Mouse (Mus musculus) spleen, postnatal 14 days (tissue): ENCODE measurements around the gene Zfp346.

Source experiments
- DNase-seq, 2 experiments: peaks; one replicate each; pipeline ENCODE4 v3.0.0; 2021 to 2022; ENCODE audit warnings: low spot score in 2 of 2

Gene Zfp346

DNA sequence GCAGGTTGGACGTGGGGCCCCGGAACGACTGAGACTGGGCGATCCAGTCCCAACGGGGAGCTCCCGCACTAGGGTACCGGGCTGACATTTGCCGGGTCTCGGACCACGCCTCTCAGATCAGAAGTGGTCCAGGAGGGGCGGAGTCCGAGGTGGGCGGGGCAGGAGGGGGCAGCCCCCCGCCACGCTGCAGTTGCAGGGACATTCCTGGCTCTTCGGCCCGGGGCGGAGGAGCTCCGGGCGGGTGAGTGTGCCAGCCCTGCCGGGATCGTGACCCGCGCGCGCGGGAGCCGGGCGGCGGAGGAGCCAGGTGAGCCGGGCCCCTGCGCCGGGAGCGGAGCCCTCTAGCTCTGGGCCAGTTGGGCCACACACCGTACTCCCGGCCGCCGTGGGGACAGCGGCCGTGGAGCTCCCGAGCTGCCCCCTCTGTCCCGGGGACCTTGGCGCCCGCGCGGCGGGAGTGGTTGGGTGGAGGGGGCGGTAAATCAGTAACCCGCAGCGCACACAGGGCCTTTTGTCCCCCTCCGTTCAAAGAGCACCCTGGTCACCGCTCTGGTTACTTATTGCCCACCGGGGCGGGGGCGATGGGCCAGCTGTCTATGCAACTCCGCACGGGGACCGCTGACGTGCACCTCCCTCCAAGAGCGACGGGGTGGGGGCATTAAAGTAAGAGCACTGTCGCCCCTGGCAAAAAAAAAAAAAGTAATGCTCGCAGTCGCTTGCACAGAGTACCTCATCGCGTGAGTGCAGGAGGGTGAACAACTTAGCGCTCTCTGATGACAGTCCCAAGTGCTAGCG is 47.7 kb downstream of the Zfp346 start, which contains the start of gene Fgfr4:
TSS of gene Fgfr4 (plus strand) at position 20 of the 795 bp plus-strand sequence.
- no peak for DNase-seq

DNA sequence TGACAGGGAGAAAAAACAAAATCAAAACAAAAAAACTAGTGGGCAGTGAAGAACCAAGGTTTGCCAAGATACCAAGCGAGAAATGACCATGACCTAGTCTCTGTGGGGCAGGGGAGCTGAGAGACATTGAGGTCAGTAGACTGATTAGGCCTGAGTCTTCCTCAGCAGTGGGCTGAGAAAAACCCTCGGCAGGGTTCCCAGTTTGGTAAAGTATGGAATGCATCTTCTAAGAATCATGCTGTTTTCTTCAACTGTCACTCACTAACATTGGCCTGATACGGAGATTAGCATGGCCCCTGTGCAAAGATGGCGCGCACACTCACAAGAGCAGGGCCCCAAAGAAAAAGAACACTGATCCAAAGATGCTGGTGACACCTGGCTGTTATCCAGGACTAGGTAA is 48.8 kb downstream of the Zfp346 start:
- no peak for DNase-seq

DNA sequence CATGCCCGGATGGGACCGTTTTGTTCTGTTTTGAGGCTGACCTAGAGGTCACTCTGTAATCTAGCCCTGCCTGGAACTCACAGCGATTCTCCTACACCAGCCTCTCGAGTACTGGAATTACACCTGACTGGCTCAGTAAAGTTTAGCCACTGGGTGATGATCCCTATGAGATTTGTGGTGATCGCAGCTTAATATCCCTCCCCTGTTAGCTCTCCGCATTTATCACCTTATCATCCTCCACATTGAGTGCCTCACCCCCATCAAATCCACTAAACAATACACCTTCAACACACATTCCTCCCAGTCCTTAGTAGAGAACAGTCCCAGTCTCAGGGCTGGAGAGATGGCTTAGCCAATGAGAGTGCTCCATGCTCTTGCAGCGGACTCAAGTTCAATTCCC is 57.3 kb downstream of the Zfp346 start:
- DNase-seq: no peak

DNA sequence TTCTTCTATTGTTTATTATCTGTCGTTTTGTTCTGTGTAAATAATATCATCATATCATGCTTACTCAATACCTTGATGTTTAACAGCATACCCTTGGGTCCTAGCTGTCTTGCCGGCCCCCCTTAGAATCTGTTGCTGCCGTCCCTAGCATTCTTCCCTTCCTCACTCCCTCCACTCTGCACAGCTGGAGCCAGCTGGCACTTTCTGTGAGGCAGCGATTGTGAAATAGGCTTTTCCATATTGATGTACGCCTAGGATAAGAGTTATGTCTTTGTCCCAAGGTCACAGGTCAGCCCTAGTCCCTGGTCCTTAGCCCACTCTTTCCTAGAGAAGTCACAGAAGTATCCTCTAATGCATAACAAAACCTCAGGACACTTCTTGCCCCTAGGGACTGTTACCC is 58.4 kb downstream of the Zfp346 start:
- DNase-seq: no peak

DNA sequence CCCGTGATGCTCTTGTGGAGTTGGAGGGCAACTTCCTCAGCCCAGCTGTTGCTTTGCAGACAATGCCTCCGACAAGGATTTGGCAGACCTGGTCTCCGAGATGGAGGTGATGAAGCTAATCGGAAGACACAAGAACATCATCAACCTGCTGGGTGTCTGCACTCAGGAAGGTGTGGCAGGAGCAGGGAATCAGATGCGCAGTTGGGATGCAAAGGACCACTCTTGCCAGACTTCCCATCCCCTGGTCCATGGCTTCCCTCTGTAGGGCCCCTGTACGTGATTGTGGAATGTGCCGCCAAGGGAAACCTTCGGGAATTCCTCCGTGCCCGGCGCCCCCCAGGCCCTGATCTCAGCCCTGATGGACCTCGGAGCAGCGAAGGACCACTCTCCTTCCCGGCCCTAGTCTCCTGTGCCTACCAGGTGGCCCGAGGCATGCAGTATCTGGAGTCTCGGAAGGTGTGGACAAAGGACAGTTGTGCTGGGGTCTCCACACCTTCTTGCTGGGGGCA is 60.8 kb downstream of the Zfp346 start:
- DNase-seq: no peak

DNA sequence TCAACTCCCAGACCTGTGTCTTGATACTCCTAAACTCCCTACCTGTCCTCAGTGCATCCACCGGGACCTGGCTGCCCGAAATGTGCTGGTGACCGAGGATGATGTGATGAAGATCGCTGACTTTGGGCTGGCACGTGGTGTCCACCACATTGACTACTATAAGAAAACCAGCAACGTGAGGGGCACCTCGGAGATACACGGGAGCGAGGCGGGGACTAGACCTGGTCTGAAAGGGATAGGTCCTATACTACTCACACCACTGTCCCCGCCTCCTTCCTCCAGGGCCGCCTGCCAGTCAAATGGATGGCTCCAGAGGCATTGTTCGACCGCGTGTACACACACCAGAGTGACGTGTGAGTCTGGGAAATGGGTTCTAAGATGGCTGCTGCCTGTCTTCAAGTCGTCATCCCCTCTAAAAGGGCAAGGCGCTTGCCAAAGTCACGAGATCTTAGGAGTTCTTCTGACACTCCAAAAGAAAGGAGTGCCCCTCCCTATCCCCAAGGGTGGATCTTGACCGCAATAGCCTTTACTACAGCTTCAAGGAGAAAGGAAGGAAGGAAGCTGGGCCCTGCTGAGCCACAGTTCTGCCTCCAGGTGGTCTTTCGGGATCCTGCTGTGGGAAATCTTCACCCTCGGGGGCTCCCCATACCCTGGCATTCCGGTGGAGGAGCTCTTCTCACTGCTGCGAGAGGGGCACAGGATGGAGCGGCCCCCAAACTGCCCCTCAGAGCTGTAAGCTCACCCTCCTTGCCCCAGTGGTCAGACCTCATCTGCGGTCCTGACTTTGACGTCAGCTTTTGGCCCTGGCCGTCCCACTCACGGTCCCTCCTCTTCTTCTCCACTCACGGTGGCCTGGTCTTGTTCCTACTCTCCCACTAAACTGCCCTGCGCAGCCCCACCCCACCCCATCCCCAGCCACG is 62.0 kb downstream of the Zfp346 start:
- no peak for DNase-seq

DNA sequence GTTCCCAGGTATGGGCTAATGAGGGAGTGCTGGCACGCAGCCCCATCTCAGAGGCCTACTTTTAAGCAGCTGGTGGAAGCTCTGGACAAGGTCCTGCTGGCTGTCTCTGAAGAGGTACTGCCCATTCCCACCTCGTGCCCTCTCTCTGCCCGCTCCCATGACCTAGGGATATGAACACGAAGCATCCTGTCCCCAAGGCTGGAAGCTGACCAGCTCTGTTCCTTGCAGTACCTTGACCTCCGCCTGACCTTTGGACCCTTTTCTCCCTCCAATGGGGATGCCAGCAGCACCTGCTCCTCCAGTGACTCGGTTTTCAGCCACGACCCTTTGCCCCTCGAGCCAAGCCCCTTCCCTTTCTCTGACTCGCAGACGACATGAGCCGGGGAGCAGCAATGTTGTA is 62.7 kb downstream of the Zfp346 start:
- no peak for DNase-seq

DNA sequence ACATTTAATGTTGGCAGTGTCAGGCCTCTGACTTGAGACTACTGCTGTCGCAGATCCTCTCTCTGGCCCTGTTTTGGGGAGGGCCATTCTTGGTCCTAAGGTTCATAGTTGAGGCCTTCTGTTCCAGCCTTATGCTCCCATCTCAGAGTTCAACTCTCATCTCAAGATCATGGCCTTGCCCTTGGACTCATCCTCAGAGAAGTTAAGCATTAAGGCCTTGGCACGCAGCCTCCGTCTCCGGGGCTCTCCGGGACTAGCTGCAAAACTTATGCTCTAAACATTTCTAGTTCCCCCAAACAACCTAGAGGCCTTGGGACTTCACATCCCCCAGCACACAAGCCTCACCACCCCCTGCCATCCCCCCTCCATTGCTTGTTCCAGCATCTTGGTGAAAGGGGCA is 63.1 kb downstream of the Zfp346 start:
- no peak for DNase-seq

DNA sequence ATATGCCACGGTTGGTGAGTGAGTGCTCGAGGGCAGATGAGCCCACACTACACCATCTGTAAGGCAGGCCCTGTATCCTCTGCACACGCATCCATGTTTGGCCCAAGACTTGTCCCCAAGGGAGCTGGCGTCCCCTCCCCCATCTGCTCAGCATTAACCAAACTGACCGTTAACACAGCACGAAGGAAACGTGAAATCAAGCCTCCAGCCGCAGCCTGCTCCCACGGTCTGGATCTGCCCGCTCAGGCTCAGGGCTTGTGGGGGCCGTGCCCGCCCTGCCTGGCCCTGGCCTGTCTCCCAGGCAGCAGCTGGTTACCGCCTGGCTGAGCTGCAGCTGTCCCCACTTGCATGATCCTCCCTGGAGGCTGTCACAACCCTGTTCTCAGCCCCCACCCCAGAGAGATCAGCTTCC is 63.9 kb downstream of the Zfp346 start:
- no peak for DNase-seq

DNA sequence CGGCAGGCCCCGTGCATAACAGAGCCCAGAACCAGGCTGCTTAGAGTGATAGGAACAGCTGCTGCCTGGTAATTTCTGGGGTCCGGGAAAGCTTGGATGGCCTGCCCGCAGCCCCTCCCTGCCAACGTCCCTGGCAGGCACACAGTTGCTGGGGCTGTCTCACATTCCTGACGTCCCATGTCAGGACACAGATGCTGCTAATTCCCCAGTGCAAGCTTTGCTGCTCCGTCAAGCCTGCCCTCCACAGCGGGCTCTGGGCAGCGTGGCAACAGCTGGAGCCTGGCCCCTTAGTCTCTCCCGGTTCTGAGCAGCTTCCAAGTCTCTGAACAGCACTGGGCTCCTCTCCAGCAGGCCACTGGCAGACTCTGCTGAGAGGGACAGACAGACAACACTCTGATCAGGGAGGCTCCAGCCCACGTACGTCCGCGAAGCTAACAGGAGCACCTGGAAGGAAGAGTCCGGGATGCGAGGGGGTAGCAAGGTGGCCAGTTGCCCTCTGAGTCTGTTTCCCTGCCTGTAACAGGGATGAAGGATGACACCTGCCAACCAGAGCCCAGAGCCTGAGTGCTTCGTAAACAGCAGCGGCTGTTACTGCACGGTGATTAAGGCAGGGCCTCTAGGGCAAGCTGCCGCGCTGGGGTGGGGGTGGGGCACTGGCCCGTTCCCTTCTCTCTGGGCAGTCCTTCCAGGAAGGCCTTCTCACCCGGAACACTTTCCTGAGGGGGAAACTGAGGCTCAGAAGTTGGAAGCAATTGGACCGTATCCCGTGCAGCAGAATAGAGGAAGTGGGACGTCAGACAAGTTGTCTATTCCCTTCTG is 66.6 kb downstream of the Zfp346 start:
- DNase-seq: no peak

DNA sequence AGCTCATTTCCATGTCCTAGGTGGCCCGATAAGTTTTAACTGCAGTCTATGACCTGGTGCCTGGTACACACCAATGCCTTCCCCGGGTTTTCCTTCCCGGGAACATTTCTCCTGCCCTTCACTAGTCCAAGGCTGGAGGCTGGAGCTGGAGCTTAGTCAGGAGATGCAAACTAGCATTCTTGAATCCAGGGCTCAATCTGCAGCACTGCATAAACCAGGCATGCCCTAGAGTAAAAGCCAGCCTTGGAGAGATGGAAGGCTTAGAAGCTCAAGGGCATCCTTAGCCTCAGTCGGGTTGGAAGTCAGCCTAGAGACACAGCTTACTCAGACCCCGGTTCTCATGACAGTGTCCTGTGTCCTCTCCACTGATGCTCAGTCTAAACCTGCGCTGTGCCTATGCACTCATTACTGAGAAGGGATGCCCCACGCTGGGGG is 67.2 kb downstream of the Zfp346 start:
- DNase-seq: no peak

DNA sequence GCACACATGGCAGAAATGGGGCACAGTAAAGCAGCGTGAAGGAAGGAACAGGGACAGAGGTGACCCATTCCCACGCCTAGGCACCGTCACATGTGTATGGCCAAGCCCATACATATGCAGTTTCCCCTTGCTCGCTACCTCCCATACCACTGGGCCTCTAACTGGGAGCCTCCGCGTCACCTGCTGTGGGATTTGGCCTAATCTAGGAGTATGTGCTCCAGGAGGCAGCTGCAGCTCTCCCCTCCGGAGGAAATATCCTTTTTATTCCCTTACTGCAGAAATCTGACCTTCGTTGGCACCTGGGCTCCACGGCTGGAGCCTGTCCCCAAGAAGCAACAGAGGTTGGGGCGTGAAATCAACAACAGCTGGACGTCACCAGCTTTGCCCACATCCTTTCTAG is 69.2 kb downstream of the Zfp346 start:
- DNase-seq: no peak

DNA sequence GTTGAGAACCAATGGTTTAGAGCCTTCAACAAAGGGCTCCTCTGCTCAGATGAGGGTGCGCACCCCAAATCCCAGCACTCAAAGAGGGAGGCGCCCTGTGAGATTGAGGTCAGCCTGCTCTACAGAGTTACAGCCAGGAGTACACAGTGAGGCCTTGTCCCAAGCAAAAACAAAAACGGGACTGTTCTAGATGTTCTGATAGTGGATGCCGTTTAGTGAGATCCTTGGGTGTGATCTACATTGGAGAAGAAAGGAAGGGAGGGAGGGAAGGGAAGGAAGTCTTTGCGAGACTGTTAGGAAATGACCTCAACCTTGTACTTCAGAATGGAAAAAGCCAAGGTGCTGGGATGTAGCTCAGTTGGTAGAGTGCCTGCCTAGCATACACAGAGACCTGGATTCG is 71.2 kb downstream of the Zfp346 start:
- DNase-seq: no peak

DNA sequence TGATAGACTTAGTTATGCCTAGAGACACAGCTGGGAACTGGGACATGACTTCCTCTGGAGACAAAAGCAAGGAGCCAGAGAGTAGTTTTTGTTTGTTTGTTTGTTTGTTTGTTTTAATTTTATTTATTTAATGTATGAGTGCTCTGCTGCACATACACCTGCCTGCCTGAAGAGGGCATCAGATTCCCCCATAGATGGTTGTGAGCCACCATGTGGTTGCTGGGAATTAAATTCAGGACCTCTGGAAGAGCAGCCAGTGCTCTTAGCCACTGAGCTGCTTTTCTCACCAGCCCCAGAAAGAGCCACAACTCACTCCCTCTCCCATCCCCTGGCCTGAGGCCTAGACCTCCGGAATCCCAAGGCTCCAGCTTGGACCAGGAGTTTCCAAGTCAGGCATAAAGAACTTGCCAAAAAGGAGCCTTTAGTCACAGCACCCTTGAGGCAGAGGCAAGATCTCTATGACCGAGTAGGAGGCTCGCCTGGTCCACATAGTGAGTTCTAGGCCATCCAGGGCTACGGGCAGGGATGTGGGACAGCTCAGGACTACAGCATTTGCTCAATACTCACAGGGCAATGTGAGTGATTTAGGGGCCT is 72.9 kb downstream of the Zfp346 start:
- no peak for DNase-seq

DNA sequence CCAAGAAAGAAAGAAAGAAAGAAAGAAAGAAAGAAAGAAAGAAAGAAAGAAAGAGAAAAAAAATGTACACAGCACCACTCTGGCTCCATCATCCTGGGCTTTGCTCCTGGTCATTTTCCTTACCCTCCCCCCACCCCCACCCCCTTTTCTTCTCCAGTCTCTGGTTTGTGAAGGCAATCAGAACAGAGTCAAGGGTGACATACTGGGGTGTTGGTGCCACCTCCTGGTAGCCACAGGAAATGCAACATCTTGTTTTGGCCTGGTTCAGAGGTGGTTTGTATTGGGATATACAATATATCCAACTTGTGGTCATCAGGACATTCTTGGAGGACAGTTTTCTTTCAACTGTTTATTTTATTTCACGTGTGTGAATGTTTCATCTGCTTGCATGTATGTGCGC is 73.4 kb downstream of the Zfp346 start:
- peak; percentile 32 to 63 for DNase-seq

DNA sequence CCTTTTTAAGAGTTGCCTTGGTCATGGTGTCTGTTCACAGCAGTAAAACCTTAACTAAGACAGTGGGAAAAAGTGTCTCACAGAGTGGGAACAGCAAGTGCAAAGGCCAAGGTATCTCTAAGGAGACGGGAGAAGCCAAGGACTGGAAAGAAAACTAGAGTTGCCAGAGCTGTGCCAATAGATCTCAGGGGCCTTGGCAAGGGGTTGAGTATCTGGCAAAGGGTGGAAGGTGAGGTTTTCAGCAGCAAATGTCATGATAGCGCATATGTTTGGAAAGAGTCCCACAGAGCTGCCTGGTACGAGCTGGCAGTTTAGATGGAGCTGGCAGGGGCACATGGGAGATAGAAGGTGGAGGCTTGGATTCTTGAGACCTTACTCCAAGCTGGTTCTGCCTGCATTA is 74.5 kb downstream of the Zfp346 start:
- DNase-seq: no peak

DNA sequence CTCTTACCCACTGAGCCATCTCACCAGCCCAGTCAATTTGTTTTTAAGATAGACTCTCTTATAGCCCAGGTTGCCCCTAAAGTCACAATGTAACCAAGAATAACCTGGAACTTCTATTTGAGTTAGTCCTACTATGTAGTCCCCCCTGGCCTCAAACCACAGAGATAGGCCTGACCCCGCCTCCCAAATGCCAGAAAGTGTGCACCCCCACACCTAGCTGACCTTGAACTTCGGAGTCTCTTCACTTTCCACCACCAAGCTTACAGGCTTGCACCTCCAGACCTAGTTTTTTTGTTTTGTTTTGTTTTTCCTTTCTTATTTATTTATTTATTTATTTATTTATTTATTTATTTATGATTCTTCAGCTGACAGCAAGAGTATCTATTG is 76.7 kb downstream of the Zfp346 start:
- DNase-seq: no peak

DNA sequence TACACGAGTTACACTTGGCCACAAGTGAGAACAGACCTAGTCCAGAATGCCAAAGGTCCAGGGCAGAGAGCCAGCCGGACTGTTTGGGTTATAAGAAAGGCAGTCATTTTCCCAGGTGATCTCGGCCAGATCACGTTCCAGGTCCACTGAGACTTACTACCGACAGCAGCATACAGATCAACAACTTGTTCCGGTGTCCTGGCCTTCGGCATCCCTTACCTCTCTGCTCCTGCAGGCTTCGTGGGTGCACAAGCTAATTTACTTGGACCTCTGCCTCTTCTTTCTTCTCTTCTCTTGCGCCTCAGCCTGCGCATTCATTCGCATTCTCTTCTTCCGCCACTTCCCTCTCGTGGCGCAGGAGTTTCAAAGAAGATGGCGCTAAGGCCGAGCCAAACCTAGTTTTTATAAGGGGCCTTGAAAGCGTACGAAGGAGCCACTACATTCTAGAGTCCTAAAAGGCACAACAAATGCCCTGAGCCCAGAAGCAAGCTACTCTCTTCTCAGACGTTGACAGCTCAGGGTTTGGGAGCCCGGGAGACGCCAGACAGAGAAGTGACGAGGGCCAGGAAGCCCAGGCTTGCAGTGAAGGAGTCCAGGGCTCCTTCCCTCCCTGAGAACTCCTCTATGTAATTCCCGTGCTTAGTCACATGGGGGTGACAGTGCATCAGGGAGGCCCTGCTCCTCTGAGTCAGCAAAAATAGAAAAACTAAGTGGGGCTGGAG is 77.2 kb downstream of the Zfp346 start:
- DNase-seq: peak; percentile 29 to 31

DNA sequence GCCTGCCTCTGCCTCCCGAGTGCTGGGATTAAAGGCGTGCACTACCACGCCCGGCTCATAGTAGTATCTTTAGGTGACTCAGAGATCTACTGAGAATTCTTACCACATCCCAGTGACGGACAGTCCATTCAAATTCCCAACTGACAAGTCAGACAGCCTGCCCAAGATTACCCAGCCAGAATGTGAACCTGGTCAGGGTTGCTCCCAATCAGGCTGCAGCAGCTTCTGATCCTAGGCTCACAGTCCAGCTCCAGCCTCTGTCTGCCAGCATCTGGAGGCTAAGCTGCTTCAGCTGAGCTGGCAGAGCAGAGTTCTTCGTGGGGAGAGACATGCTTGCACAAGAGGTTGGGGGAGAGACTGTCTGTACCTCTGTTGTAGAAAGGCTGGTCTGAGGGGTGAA is 78.3 kb downstream of the Zfp346 start:
- no peak for DNase-seq
